Mouse (Mus musculus) urinary bladder, postnatal 14 days (tissue): Measurements from ENCODE around the gene Lrrc4c.

ENCODE experiments used
- DNase-seq: peaks from one replicate; pipeline ENCODE4 v3.0.0; 2021; ENCODE audit warnings: low spot score

Lrrc4c gene

GRCm38 (mm10) chr2:96317387-96318299, at the start of gene Lrrc4c:
TSS of gene Lrrc4c (plus strand) at chr2:96318169.
- DNase-seq = no peak

- no peak for DNase-seq
These were observed 42.9 kb upstream of the Lrrc4c start for GRCm38 (mm10) chr2:96275061-96275460.

GRCm38 (mm10) chr2:96282926-96283325, 35.0 kb upstream of the Lrrc4c start:
- DNase-seq = no peak

GRCm38 (mm10) chr2:96287512-96287911, 30.5 kb upstream of the Lrrc4c start:
- no peak for DNase-seq

GRCm38 (mm10) chr2:96290541-96290940, 27.4 kb upstream of the Lrrc4c start:
- DNase-seq = no peak

GRCm38 (mm10) chr2:96315034-96315433, 2.9 kb upstream of the Lrrc4c start:
- DNase-seq = no peak

- DNase-seq = no peak
These were observed 1.4 kb upstream of the Lrrc4c start for GRCm38 (mm10) chr2:96316531-96316930.

- DNase-seq = no peak
These were observed 587 bp downstream of the Lrrc4c start for GRCm38 (mm10) chr2:96318556-96318955.

- DNase-seq = no peak
These were observed 1.2 kb downstream of the Lrrc4c start for GRCm38 (mm10) chr2:96319201-96319600.

- no peak for DNase-seq
These were observed 1.7 kb downstream of the Lrrc4c start for GRCm38 (mm10) chr2:96319649-96320048.

GRCm38 (mm10) chr2:96334652-96335051, 16.7 kb downstream of the Lrrc4c start:
- no peak for DNase-seq

- DNase-seq = no peak
These were observed 19.4 kb downstream of the Lrrc4c start for GRCm38 (mm10) chr2:96337354-96337753.

GRCm38 (mm10) chr2:96401186-96401811, 83.3 kb downstream of the Lrrc4c start:
- DNase-seq = no peak

- no peak for DNase-seq
These were observed 84.5 kb downstream of the Lrrc4c start for GRCm38 (mm10) chr2:96402514-96402913.

GRCm38 (mm10) chr2:96406856-96407255, 88.9 kb downstream of the Lrrc4c start:
- no peak for DNase-seq

- no peak for DNase-seq
These were observed 93.2 kb downstream of the Lrrc4c start for GRCm38 (mm10) chr2:96411182-96411581.

GRCm38 (mm10) chr2:96461566-96461965, 143.6 kb downstream of the Lrrc4c start:
- DNase-seq = no peak

GRCm38 (mm10) chr2:96475674-96476073, 157.7 kb downstream of the Lrrc4c start:
- DNase-seq = no peak

GRCm38 (mm10) chr2:96499116-96499882, 181.3 kb downstream of the Lrrc4c start:
- no peak for DNase-seq

GRCm38 (mm10) chr2:96504140-96504539, 186.2 kb downstream of the Lrrc4c start:
- no peak for DNase-seq

GRCm38 (mm10) chr2:96505641-96506040, 187.7 kb downstream of the Lrrc4c start:
- DNase-seq = no peak

GRCm38 (mm10) chr2:96508991-96509390, 191.0 kb downstream of the Lrrc4c start:
- DNase-seq = no peak

- no peak for DNase-seq
These were observed 219.5 kb downstream of the Lrrc4c start for GRCm38 (mm10) chr2:96537469-96537868.
